Mouse (Mus musculus) heart, postnatal 0 days (tissue): Measurements from ENCODE around the gene Atp8b2.

Source experiments
- CTCF ChIP-seq: IDR thresholded peaks from 2 replicates; pipeline ENCODE4 v1.5.1; 2016; ENCODE audit warnings: antibody characterized with exemption, control low read depth, low read depth
- EP300 ChIP-seq: IDR thresholded peaks from 2 replicates; pipeline ENCODE4 v1.6.1; 2016; ENCODE audit warnings: antibody characterized with exemption, low read depth

DNA sequence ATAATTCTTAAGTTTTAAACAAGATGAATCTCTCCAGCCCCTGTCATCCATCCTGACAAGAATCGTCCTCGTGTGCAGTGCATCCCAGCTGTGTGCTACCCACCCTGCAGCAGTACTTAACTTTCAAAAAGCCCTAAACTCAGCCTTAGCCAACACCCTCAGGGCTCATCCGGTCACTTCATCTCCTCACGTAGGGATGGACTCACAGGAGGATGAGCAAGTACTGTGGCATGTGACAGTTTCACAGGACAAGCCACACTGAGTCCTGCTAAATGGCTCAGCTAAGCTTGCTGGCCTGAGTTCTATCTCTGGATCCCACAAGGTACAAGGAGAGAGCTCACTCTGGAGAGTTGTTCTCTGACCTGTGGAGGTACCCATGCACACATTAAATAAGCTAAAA, 34.4 kb downstream of the Atp8b2 start:
- TF ChIP-seq CTCF (no peak), EP300 (no peak)
